Mouse (Mus musculus): ENCODE measurements around the gene Srf.

The Srf gene

DNA sequence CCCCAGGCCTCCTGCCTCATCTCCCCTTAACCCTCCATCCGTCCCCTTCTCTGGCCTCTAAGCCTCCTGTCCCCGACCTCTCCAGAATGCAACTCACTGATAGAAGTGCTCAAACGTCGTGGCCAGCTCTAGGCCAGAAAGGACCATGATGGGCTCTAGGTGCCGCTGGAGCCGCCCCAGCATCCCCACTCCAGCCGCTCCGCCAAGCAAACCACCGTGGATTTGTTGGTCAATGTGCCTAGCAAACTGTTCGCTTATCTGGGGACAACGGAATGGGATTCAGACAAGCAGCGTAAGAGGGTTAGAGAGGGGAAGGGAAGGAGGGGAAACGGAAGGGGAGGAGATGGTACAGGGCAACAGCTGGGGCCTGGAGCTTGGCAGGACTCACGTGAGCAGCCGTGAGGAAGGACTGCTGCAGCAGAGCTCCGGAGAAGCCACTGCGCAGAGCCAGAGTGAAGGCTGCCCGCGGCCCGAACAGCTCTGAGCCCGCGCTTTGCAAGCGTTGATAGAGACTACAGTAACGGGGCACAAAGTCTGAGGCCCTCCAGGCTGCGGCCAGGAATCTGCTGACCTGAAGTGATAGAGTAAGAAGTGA, 35.5 kb downstream of the Srf start:
- DNase-seq (ENCODE audit: low spot score in 2 of 2): no peak

DNA sequence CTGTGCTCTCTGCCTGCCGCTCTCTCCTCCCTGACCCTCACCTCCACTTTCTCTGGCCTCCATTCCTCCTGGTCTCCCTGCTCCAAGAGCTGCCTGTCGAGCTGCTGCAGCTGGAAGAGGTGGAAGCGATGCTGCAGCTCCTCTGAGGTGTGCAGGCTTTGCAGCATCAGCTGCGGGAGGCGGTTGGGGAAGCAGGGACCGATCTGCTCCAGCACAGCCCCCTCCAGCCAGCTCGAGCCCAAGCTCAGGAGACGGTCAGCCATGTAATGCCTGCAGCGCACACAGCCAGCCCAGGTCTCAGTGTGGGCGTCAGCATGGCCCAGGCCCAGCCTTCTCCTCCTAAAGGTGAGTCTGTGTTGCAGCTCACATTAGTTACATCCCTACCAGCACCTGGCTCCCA, 36.0 kb downstream of the Srf start:
- DNase-seq (ENCODE audit: low spot score in 2 of 2): no peak

GRCm38 (mm10) chr17:46513329-46513728, 42.6 kb downstream of the Srf start:
- DNase-seq (ENCODE audit: low spot score in 2 of 2): no peak

GRCm38 (mm10) chr17:46511059-46511710, 44.8 kb downstream of the Srf start:
- DNase-seq (ENCODE audit: low spot score in 2 of 2): no peak

DNA sequence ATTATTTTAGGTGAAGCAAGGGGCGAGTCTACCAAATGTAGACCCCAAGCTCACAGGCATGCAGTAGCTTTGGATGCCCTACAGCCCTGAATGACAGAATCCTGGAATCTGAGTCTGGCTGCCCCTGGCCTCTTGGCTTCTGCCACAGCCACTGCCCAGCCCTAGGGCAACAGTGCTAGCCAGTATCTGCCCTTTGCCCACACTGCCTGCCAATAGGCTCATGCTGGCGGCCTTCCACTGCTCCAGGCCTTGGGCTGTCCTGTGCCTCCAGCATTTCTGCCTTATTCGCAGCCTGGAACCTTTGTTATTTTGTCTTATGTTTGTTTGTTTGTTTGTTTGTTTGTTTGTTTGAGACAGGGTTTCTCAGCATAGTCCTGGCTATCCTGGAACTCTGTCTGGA, 50.4 kb downstream of the Srf start:
- DNase-seq (ENCODE audit: low spot score in 2 of 2): no peak

DNA sequence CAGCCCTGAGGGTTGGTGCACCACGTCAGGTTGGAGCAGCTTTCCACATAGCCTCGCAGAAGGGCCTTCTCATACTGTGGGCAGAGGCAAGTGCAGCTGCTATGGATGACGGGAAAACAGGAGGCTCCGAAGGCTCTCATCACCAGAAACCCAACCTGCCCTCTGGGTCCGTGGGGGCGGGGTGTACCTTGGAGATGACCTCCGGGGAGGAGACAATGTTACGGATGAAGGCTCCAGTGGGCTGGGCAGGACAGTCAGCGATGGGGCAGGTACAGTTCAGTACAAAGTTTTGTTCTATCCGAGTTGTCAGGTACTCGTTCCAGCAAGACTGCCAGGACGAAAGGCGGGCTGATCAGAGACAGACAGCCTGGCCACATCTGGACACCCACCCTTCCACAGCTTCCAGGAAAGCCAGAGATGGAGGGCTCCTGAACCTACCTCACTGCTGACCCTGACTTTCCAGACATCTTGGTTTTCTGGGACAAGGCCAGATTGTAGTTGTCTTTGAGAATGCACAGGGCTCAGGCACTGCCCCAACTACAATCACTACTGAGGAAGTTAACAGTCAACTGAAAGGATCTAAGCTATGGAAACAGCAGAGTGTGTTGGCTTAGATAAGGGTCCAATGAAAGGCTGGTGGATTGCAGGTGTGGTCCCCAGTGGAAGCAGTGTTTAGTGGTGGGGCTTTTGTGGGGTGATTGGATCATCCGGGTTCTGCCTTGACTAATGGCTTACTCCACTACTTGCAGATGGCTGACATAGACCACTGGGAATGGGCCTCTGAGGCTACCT, 51.9 kb downstream of the Srf start:
- no peak for DNase-seq (ENCODE audit: low spot score in 2 of 2)

GRCm38 (mm10) chr17:46502775-46503174, 53.2 kb downstream of the Srf start:
- no peak for DNase-seq (ENCODE audit: low spot score in 2 of 2)
